Mouse (Mus musculus): ENCODE results near the gene Crygc.
"Not testable (repeated sequence)": the region's sequence is repeated elsewhere in the genome, so short reads cannot be mapped to it uniquely, and the experiment has no call there.

Crygc gene

GRCm38 (mm10) chr1:65052140-65052539 lies 21.3 kb downstream of the Crygc start:
- no peak for DNase-seq (ENCODE audit: low spot score in 2 of 2)

GRCm38 (mm10) chr1:65051696-65052095 lies 21.8 kb downstream of the Crygc start:
- no peak for DNase-seq (ENCODE audit: low spot score in 2 of 2)

GRCm38 (mm10) chr1:65050952-65051351 lies 22.5 kb downstream of the Crygc start, which contains the start of gene Cryge:
TSS of gene Cryge (minus strand) at chr1:65051149.
- DNase-seq (ENCODE audit: low spot score in 2 of 2) = not testable (repeated sequence)

- DNase-seq (ENCODE audit: low spot score in 2 of 2) = no peak
These were observed 24.7 kb downstream of the Crygc start for GRCm38 (mm10) chr1:65048781-65049180.

DNA sequence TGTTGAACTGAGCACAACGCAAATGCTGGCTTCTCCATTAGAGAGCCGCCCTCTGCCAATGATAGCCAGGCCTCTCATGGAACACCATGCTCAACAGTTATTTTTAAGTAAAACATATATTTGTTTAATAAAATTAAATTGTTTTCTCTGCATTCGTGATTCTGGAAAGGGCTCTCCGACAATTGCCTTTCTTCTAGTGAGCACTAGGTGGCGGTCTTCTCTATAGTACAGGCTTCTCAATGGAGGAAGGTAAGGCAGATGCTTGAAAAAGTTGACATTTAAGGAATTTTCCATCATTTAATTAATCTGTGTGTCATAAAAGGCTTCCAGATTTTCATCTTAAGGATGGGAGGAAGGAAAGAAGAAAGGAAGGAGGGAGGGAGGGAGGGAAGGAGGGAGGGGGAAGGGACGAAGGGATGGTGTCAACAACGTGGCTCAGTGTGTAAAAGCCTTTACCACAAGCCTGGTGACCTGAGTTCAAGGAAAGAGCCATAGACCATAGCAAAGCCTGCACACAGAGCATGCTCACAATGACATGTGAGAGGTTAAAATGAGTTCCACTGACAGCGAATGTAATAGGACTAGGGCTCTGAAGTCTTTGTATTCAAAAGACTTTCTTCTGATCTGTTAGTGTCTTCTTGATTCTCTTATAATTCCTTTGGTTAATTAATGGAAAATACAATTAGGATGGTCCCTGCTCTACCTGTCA lies 26.9 kb downstream of the Crygc start:
- DNase-seq (ENCODE audit: low spot score in 2 of 2) = peak in 1 of 2 experiments; percentile 20

DNA sequence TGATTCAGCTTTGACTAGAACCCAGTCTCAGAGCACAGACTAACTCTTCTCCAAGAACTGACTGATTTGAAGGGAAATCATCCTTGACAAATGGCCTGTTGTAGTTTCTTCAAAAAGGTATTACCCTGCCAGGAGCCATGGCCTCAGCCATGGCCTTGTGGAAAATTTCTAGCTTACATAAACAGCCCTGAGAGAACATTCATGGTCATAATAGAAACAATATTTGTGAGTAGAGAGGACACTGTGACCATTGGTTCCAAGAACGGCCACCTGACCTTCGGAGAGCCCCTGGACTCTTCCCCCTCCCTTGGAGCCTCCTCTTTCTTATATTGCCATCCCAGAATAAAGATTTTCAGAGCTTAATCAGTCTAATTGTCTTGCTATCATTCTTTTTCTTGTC lies 30.1 kb downstream of the Crygc start:
- DNase-seq (ENCODE audit: low spot score in 2 of 2) = no peak

- DNase-seq (ENCODE audit: low spot score in 2 of 2) = no peak
These were observed 31.7 kb downstream of the Crygc start for GRCm38 (mm10) chr1:65041837-65042236.

DNA sequence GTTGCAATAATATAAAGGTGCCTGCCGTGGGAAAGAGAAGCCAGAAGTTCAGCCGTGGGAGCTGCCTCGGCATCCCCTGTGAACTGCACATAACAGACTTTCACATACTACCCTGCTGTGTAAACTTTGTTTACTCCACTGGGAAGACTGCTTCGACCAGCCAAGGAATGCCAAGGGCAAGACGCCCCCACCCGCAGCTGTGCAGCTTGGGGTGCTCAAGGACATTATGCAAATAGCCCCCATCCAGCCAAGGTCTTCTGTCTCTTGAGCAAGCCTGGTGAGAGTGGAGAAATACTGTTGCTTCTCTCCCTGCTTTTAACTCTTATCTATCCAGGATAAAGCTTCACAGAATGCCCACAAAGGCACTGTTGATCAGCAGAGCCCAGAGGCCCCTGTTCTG lies 32.7 kb downstream of the Crygc start:
- no peak for DNase-seq (ENCODE audit: low spot score in 2 of 2)

DNA sequence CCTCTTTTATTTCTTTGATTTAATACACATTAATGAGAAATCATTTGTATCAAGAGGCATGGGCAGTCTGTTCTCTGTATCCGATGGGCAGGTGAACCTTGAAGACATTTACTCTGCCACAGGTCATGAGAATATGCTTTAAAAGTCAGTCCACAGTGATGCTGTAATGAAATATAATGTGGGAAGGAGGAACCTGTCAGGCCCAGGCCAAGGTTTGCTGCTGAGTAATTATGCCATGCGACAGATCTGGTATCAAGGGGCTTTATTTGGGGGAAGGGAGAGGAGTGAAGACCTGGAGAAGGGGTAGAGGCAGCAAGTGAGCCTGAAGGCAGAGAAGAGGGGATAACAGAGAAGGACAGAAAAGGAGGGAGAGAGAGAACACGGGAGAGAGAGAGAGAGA lies 33.8 kb downstream of the Crygc start:
- DNase-seq (ENCODE audit: low spot score in 2 of 2) = no peak

GRCm38 (mm10) chr1:65037542-65037941 lies 35.9 kb downstream of the Crygc start:
- DNase-seq (ENCODE audit: low spot score in 2 of 2) = no peak

- DNase-seq (ENCODE audit: low spot score in 2 of 2) = no peak
These were observed 38.0 kb downstream of the Crygc start for GRCm38 (mm10) chr1:65035513-65035912.

DNA sequence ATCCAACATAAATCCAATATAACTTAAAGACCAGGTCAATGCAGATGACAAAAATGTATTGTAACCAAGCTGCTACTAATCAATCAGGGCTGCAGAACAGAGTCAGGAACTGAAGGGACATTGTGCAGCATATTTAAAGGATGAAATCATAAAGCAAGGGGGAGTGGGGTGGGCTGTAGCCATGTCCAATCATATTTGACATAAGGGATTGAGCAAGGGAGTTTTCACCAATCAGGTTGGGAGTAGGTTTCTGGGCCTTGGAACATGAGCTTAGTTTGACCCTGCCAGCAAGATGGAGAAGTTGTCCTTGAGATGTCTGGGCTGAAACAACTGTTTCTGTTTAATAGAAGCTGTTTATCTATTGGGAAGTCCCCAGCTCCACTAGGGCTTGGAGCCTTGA lies 40.8 kb downstream of the Crygc start, which contains the start of gene Akr1cl:
Gene Akr1cl (minus strand): TSS at position 119 of the 400 bp plus-strand sequence.
- no peak for DNase-seq (ENCODE audit: low spot score in 2 of 2)

DNA sequence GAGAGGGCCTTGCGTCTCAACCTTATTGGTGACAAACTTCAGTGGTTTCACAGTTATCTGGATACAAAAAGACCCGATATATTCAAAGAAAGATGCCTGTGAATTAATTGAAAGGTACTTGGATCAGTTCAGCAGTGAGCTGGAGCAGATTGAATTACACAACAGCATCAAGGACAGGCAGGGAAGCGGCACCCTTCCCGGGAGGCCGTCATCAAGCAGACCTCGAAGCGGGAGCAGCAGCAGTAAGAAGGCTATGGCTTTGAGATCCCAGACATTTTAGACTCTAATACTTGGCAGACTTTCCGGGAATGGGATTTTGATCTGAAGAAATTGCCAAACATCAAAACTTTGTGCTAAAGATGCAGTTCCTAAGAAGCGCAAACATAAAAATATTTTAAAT lies 45.3 kb downstream of the Crygc start:
- no peak for DNase-seq (ENCODE audit: low spot score in 2 of 2)

Measured in spleen, postnatal 10 days (tissue).